Mouse (Mus musculus) olfactory bulb, adult 2 months (tissue): Measurements from ENCODE around the gene Styxl1.

ENCODE experiments used
- CTCF ChIP-seq: fragments of 200-500 bp; IDR thresholded peaks from 2 replicates; pipeline ENCODE4 v1.5.1; 2012; ENCODE audit warnings: low read depth, mild to moderate bottlenecking, low read length, moderate library complexity; ENCODE audit not compliant: insufficient read depth
- POLR2A ChIP-seq: fragments of 200-500 bp; IDR thresholded peaks from 2 replicates; pipeline ENCODE4 v1.6.1; 2012; ENCODE audit warnings: mild to moderate bottlenecking, low read depth, low read length, moderate library complexity; ENCODE audit not compliant: insufficient read depth

DNA sequence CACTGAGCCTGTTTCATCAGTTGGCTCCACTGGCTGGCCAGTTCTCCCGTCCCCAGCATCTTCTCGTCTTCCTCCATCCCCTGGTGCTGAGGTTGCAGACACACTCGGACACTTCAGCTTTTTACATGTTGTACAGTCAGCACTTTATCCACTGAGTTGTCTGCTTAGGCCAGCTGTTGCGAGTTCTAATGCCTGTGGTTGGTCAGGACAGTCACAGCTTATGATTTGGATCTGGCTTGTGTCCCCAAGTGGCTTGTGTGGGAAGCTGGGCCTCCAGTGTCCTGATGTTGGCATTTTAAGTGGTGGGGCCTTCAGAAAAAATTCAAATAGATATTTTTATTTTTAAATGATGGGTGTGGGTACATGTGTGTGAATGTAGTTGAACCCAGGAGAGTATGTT, 72.8 kb downstream of the Styxl1 start:
- TF ChIP-seq CTCF (no peak), POLR2A (no peak)
